Mouse (Mus musculus): Measurements from ENCODE around the gene Tbc1d15.
"Not testable (repeated sequence)": the region's sequence is repeated elsewhere in the genome, so short reads cannot be mapped to it uniquely, and the experiment has no call there.

Gene Tbc1d15

DNA sequence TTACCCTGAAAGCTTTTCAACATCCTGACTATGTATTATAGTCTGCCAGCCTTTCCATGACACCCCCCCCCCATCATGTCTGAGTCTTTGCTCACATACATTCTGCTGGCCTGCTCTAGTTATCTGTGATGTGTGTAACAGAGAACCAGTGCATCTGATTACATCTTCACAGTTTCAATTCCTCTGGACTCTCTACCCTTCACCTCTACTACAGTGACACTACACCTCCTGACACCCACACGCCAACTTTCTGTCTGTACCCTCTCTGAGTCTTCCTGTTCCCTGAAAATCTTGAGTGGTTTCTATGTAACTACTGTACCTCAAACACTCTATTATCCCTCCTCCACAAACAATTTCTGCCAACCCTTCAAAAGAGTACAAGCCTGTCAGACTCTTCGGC, 5.8 kb downstream of the Tbc1d15 start:
- no peak for DNase-seq (ENCODE audit: low read depth, low spot score)

GRCm38 (mm10) chr10:115241082-115241595, 10.1 kb downstream of the Tbc1d15 start:
- DNase-seq (ENCODE audit: low read depth, low spot score), result no peak

GRCm38 (mm10) chr10:115237931-115238330, 13.3 kb downstream of the Tbc1d15 start:
- DNase-seq (ENCODE audit: low read depth, low spot score), result no peak

DNA sequence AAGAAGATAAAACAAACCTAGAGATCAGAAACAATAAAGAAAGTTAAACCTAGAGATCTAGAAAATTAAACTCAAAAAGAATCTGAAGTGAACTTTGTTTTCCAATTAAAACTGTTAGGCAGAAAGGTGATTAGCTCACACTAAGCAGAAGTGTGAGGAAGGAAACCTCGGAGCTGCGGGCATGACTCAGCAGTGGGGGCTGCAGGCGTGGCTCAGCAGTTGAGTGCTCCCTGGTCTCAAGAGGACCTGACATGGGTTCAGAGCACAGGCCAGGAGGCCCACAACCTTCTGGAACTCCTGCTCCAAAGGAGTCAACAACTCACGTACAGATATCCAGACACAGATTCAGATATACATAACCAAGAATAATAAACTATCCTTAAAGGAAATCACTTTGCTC, 14.5 kb downstream of the Tbc1d15 start:
- no peak for DNase-seq (ENCODE audit: low read depth, low spot score)

- no peak for DNase-seq (ENCODE audit: low read depth, low spot score)
Observed at GRCm38 (mm10) chr10:115235501-115235900, 15.8 kb downstream of the Tbc1d15 start.

GRCm38 (mm10) chr10:115233798-115234197, 17.5 kb downstream of the Tbc1d15 start:
- no peak for DNase-seq (ENCODE audit: low read depth, low spot score)

GRCm38 (mm10) chr10:115232513-115232912, 18.8 kb downstream of the Tbc1d15 start:
- no peak for DNase-seq (ENCODE audit: low read depth, low spot score)

GRCm38 (mm10) chr10:115229023-115229422, 22.2 kb downstream of the Tbc1d15 start:
- DNase-seq (ENCODE audit: low read depth, low spot score), result no peak

DNA sequence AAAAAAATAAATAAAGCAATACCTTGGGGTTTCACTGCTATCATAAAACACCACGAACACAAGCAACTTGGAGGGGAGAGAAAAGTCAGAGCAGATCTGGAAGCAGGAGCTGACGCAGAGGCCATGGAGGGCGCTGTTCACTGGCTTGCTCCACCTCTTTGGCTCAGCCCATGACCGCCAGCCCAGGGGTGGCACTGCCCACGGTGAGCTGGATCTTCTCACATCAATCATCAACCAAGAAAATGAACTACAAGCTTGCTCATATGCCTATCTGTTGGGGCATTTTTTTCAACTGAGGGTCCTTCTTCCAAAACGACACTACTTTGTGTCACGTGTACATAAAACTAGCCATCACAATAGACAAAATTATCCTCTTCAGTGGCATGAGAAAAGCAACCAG, 24.7 kb downstream of the Tbc1d15 start:
- no peak for DNase-seq (ENCODE audit: low read depth, low spot score)

GRCm38 (mm10) chr10:115223845-115224244, 27.4 kb downstream of the Tbc1d15 start:
- no peak for DNase-seq (ENCODE audit: low read depth, low spot score)

GRCm38 (mm10) chr10:115212916-115213580, 38.2 kb downstream of the Tbc1d15 start:
- no peak for DNase-seq (ENCODE audit: low read depth, low spot score)

GRCm38 (mm10) chr10:115205825-115206224, 45.4 kb downstream of the Tbc1d15 start:
- no peak for DNase-seq (ENCODE audit: low read depth, low spot score)

GRCm38 (mm10) chr10:115205284-115205683, 46.0 kb downstream of the Tbc1d15 start:
- DNase-seq (ENCODE audit: low read depth, low spot score), result no peak

- no peak for DNase-seq (ENCODE audit: low read depth, low spot score)
Observed at GRCm38 (mm10) chr10:115191214-115191613, 60.1 kb downstream of the Tbc1d15 start.

DNA sequence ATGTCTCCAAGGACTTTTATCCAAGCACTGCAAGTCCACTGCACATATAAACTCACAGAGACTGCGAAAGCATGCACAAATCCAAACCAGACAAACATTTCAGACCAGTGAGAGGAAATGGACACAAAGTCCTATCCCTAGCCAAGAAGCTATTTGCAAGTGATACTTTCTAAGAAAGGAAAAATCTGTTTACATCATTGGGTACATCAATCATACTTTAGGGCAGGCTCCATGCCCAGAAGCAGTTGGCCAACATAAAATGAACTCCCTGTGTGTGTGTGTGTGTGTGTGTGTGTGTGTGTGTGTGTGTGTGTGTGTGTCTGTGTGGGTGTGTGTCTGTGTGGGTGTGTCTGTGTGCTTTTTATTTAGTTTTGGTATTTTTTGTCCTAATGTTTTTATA, 63.9 kb downstream of the Tbc1d15 start:
- no peak for DNase-seq (ENCODE audit: low read depth, low spot score)

DNA sequence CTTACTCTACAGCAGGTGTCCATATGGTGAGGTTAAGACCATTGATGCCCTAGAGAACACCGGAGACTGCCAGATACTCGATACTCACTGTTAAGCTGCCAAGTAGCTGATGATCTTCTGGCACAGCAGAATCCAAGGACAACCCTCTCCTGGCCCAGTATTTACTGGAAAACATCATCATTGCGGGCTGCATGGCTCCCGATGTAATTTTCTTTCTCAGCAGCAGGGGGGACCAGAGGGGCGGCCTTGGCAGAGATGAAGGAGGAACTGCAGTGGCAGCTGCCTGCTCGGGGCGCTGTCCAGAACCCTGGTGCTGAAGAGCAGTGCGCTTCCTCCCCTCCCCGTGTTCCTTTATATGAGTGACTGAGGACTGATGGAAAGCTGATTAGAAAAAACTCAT, 66.6 kb downstream of the Tbc1d15 start, which contains the start of gene Tph2:
Tph2 (minus strand) TSS at position 326 of the 400 bp plus-strand sequence.
- peak; percentile 87 for DNase-seq (ENCODE audit: low read depth, low spot score)

DNA sequence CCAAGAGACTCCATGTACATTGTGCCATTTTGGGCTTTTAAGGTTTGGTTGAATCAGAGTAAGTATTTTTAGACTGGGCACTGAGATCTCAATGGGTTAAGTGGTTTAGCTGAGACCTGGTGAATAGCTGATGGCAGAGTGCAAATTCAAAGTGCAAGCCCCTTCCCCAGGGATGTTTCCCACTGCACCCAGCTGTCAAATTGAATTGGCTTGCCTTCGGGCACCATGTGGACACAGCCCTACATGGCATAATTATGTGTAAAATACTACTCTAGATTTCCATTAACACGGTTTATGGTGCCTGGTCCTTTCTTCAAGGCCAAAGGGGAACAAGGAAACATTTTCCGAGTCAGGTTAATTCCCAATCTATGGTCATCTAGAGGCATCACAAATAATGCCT, 70.2 kb downstream of the Tbc1d15 start:
- DNase-seq (ENCODE audit: low read depth, low spot score), result peak; percentile 19

DNA sequence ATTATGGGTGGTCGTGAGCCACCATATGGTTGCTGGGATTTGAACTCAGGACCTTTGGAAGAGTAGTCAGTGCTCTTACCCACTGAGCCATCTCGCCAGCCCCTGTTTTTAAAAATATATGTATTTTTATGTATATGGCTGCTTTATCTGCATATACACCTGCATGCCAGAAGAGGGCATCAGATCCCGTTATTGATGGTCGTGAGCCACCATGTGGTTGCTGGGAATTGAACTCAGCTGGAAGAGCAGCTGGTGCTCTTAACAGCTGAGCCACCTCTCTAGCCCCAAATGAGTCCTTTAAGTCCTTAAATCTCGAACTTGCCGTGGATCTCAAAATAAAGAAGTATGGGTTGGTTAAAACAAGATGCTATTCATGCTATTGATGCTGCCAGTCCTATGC, 73.2 kb downstream of the Tbc1d15 start:
- not testable (repeated sequence) for DNase-seq (ENCODE audit: low read depth, low spot score)

GRCm38 (mm10) chr10:115175591-115175991, 75.7 kb downstream of the Tbc1d15 start:
- no peak for DNase-seq (ENCODE audit: low read depth, low spot score)

DNA sequence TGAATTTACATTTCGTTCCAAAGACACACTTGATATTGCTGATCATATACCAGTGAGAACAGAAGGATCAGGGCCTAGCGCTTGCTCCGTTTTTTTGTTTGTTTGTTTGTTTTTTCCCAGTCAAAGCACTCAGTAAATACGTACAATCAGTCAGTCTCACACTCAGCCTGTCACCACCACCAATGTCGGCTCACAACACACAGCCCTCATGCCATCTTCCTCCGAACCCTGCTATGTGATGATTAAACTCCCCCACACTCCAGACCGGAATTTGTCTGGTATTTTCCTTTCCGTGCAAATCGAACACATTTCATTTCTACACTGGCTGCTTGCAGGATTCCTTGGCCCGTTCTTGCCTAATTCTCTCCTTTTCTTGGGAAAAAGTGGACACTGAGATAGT, 77.9 kb downstream of the Tbc1d15 start:
- DNase-seq (ENCODE audit: low read depth, low spot score), result no peak

- DNase-seq (ENCODE audit: low read depth, low spot score), result no peak
Observed at GRCm38 (mm10) chr10:115171351-115171818, 79.9 kb downstream of the Tbc1d15 start.

- no peak for DNase-seq (ENCODE audit: low read depth, low spot score)
Observed at GRCm38 (mm10) chr10:115170496-115171350, 80.5 kb downstream of the Tbc1d15 start.

GRCm38 (mm10) chr10:115169410-115169809, 81.9 kb downstream of the Tbc1d15 start:
- DNase-seq (ENCODE audit: low read depth, low spot score), result peak; percentile 4

All from mesoderm, embryonic 11.5 days (tissue).